8 mouse cellular contexts compared by ENCODE assay signal in genomic region chr12:73545672-73546085, GRCm38 (mm10). TPM values are rescaled to one million over a fixed set of nuclear protein-coding genes. Genes with fewer than 3 reads are reported as not detected.
DNase-seq lines count a peak whose midpoint lies in the region; ATAC-seq and TF ChIP-seq lines count a peak whose summit lies in the region.

No protein-coding gene starts in this region.

- peaks cover 12% of the 10 kb centered on the region for H3K4me1 ChIP-seq in hindbrain, embryonic 16.5 days (ENCODE audit: control insufficient read depth, insufficient read depth, low read depth, low read length)
- H3K4me1 ChIP-seq in liver, adult 2 months (ENCODE audit: control insufficient read depth, insufficient read depth, low read length), result peaks cover 9% of the 10 kb centered on the region; the same call in 1 of the 2 replicates
- peaks cover 10% of the 10 kb centered on the region for H3K4me1 ChIP-seq in midbrain, embryonic 16.5 days (ENCODE audit: control insufficient read depth, insufficient read depth, low read length)

- H3K79me2 ChIP-seq in liver, adult 2 months (ENCODE audit: control insufficient read depth, insufficient read depth, low read length), result no peaks in the 10 kb centered on the region; the same call in 1 of the 2 replicates

- peak; percentile 78 for DNase-seq in CD4-positive, CD25-positive, alpha-beta regulatory T cell, adult 2 months (ENCODE audit: low read depth, low spot score)
- peak; percentile 56 for DNase-seq in adrenal gland, postnatal 10 days
- peak; percentile 17 to 24 for DNase-seq in gastrocnemius, adult 8-10 months (ENCODE audit: low spot score in 2 of 2)
- peak; percentile 55 for DNase-seq in liver, adult 2 months (ENCODE audit: extremely low read depth, low read depth, low spot score)
- peak; percentile 53 to 57 for DNase-seq in urinary bladder, postnatal 36 days (ENCODE audit: low spot score in 2 of 2)
- no peak for DNase-seq in frontal cortex, postnatal 10 days (ENCODE audit: low spot score in 2 of 2)

- H3K9ac ChIP-seq in hindbrain, embryonic 16.5 days (ENCODE audit: low read depth, low read length), result peak overlapping the region; percentile 27
- H3K9ac ChIP-seq in liver, adult 2 months (ENCODE audit: low read depth, low read length), result peak overlapping the region; percentile 77
- H3K9ac ChIP-seq in midbrain, embryonic 16.5 days (ENCODE audit: low read depth, low read length), result no peak overlapping the region

- H3K9me3 ChIP-seq in hindbrain, embryonic 16.5 days (ENCODE audit: control insufficient read depth, low read length), result no peaks in the 10 kb centered on the region
- H3K9me3 ChIP-seq in midbrain, embryonic 16.5 days (replicated peaks; ENCODE audit: control insufficient read depth, low read length, poor library complexity, severe bottlenecking), result no peaks in the 10 kb centered on the region

- 0 out of 2 replicates have a peak, but pooled peaks have one; percentile 2 for TF ChIP-seq POLR2A in liver, adult 2 months (IDR thresholded peaks at IDR 0.05; ENCODE audit: extremely low read depth, insufficient read depth, low read length)

- H3K27me3 ChIP-seq in hindbrain, embryonic 16.5 days (replicated peaks; ENCODE audit: control insufficient read depth, insufficient read depth, low read length), result peaks cover 67% of the 10 kb centered on the region
- no peaks in the 10 kb centered on the region for H3K27me3 ChIP-seq in liver, adult 2 months (ENCODE audit: control insufficient read depth, insufficient read depth, low read length)
- H3K27me3 ChIP-seq in midbrain, embryonic 16.5 days (ENCODE audit: control insufficient read depth, insufficient read depth, low read depth, low read length), result peaks cover 73% of the 10 kb centered on the region

- peak overlapping the region; percentile 56 for H3K4me2 ChIP-seq in hindbrain, embryonic 16.5 days (ENCODE audit: low read length)
- peak overlapping the region; percentile 55 for H3K4me2 ChIP-seq in midbrain, embryonic 16.5 days (ENCODE audit: low read length)

- no peak for ATAC-seq in hindbrain, embryonic 16.5 days
- ATAC-seq in midbrain, embryonic 16.5 days, result peak; percentile 64; the same call in 1 of the 2 replicates

- H3K27ac ChIP-seq in hindbrain, embryonic 16.5 days (ENCODE audit: low read depth, low read length), result no peak overlapping the region
- peak overlapping the region; percentile 33 for H3K27ac ChIP-seq in liver, adult 2 months (replicated peaks; ENCODE audit: insufficient read depth, low read depth, low read length)
- no peak overlapping the region for H3K27ac ChIP-seq in midbrain, embryonic 16.5 days (ENCODE audit: low read length)

- 1% methylated on average over 42 of the region's 55 CpGs for WGBS in hindbrain, embryonic 16.5 days
- under 1% methylated on average over 55 of the region's 55 CpGs for WGBS in liver, adult 2 months
- WGBS in midbrain, embryonic 16.5 days, result under 1% methylated on average over 55 of the region's 55 CpGs

- peak; percentile 60 for TF ChIP-seq CTCF in liver, adult 2 months (IDR thresholded peaks at IDR 0.05; ENCODE audit: low read depth, low read length)

- H3K4me3 ChIP-seq in hindbrain, embryonic 16.5 days (ENCODE audit: low read length), result peak overlapping the region; percentile 41
- peak overlapping the region; percentile 66 for H3K4me3 ChIP-seq in liver, adult 2 months (ENCODE audit: insufficient read depth, low read depth, low read length)
- peak overlapping the region; percentile 41 for H3K4me3 ChIP-seq in midbrain, embryonic 16.5 days (ENCODE audit: low read depth, low read length)

- H3K36me3 ChIP-seq in hindbrain, embryonic 16.5 days (ENCODE audit: control insufficient read depth, insufficient read depth, low read length), result no peaks in the 10 kb centered on the region
- H3K36me3 ChIP-seq in liver, adult 2 months (ENCODE audit: control insufficient read depth, insufficient read depth, low read length), result no peaks in the 10 kb centered on the region
- H3K36me3 ChIP-seq in midbrain, embryonic 16.5 days (ENCODE audit: control insufficient read depth, insufficient read depth, low read length), result no peaks in the 10 kb centered on the region

RNA-seq across cellular contexts. Expression of gene Tmem30b, which starts 0.5 kb away (rescaled TPM):
- total RNA-seq in adrenal gland, postnatal 10 days (2021), result 1 to 10 TPM; 3.0 to 5.8 TPM
- total RNA-seq in gastrocnemius, adult 8-10 months (2022), result under 1 TPM; 0.24 to 0.52 (median 0.36) TPM
- polyA plus RNA-seq in hindbrain, embryonic 16.5 days (2015; fragmentation: Nextera tagmentation; extraction: Ambion mirVana), result 0.21 and 0.40 TPM in 2 replicates
- total RNA-seq in liver, adult 2 months (2014; rRNA removed), result 18.9 and 24.4 TPM in 2 replicates
- polyA plus RNA-seq in liver, adult 2 months (2012; rRNA removed), result 23.1 and 23.3 TPM in 2 replicates
- polyA plus RNA-seq in midbrain, embryonic 16.5 days (2015; fragmentation: Nextera tagmentation; extraction: Ambion mirVana), result 0.18 and 0.37 TPM in 2 replicates

RNA-seq across cellular contexts. Expression of gene Prkch, which starts 38.9 kb away (rescaled TPM):
- total RNA-seq in adrenal gland, postnatal 10 days (2021), result 10 to 100 TPM; 21.7 to 25.6 TPM
- total RNA-seq in gastrocnemius, adult 8-10 months (2022), result 1 to 10 TPM; 4.3 to 5.8 (median 4.9) TPM
- polyA plus RNA-seq in hindbrain, embryonic 16.5 days (2015; fragmentation: Nextera tagmentation; extraction: Ambion mirVana), result 6.4 and 6.9 TPM in 2 replicates
- total RNA-seq in liver, adult 2 months (2014; rRNA removed), result 5.3 and 5.9 TPM in 2 replicates
- 1.3 and 1.5 TPM in 2 replicates for polyA plus RNA-seq in liver, adult 2 months (2012; rRNA removed)
- polyA plus RNA-seq in midbrain, embryonic 16.5 days (2015; fragmentation: Nextera tagmentation; extraction: Ambion mirVana), result 10.4 and 13.4 TPM in 2 replicates

Comparison
In these comparisons a context has a peak if more than half of its experiments do, and no peak if none do; other contexts are left out.
1. DNase-seq: peak in CD4-positive, CD25-positive, alpha-beta regulatory T cell, adult 2 months (single experiment), adrenal gland, postnatal 10 days (single experiment), gastrocnemius, adult 8-10 months (2 of 2), liver, adult 2 months (single experiment) and urinary bladder, postnatal 36 days (2 of 2); none in frontal cortex, postnatal 10 days (0 of 2).
2. Peak in every context shown above with its lines, with median percentiles within 50 percentile points of each other: H3K4me3 ChIP-seq.